Mouse (Mus musculus) ES-E14 (cell line): ENCODE data around the gene Zc3h10. TPM values are rescaled to one million over a fixed set of nuclear protein-coding genes. Genes with fewer than 3 reads are reported as not detected.

Experiments used
- DNase-seq: peaks from one replicate; pipeline ENCODE4 v3.0.0-alpha.2; 2013; ENCODE audit warnings: low read depth, low spot score
- H3K27ac ChIP-seq: 2 replicates; pipeline ENCODE4 v1.5.1; 2012; ENCODE audit warnings: low read depth, mild to moderate bottlenecking, low read length, moderate library complexity, mixed read lengths; ENCODE audit not compliant: poor library complexity, insufficient read depth, severe bottlenecking
- H3K36me3 ChIP-seq: 2 replicates; pipeline ENCODE4 v1.6.1; 2012; ENCODE audit warnings: mild to moderate bottlenecking, low read length, moderate library complexity, mixed read lengths; ENCODE audit not compliant: control insufficient read depth, poor library complexity, insufficient read depth, severe bottlenecking
- H3K4me1 ChIP-seq, 2 experiments: fragments of 150-350 bp in 1 of 2; sonication (generic) in 1 of 2; 2 replicates each; pipeline ENCODE4 v1.6.1; 2012; ENCODE audit warnings: low read length in 2 of 2, mild to moderate bottlenecking in 1 of 2, mixed read lengths in 1 of 2; ENCODE audit not compliant: control insufficient read depth in 2 of 2, insufficient read depth in 2 of 2, poor library complexity in 1 of 2
- H3K4me3 ChIP-seq, 2 experiments: fragments of 150-350 bp in 1 of 2; sonication (generic) in 1 of 2; 2 replicates each; pipeline ENCODE4 v1.5.1; 2012; ENCODE audit warnings: low read length in 2 of 2, low read depth in 1 of 2, mild to moderate bottlenecking in 1 of 2, mixed read lengths in 1 of 2; ENCODE audit not compliant: insufficient read depth in 1 of 2, poor library complexity in 1 of 2, severe bottlenecking in 1 of 2
- H3K9ac ChIP-seq: 2 replicates; pipeline ENCODE4 v1.6.1; 2012; ENCODE audit warnings: low read depth, mild to moderate bottlenecking, low read length, mixed read lengths; ENCODE audit not compliant: poor library complexity, insufficient read depth, severe bottlenecking
- H3K9me3 ChIP-seq: fragments of 150-350 bp; sonication (generic); 2 replicates; pipeline ENCODE4 v1.6.1; 2012; ENCODE audit warnings: low read depth, mild to moderate bottlenecking, low read length; ENCODE audit not compliant: control insufficient read depth, insufficient read depth
- CHD2 ChIP-seq: IDR thresholded peaks from 2 replicates; pipeline ENCODE4 v1.6.1; 2014; ENCODE audit warnings: mild to moderate bottlenecking, low read depth, low read length, inconsistent platforms
- HCFC1 ChIP-seq: IDR thresholded peaks from 2 replicates; pipeline ENCODE4 v1.6.1; 2012; ENCODE audit warnings: low read length, inconsistent platforms, borderline replicate concordance; ENCODE audit not compliant: insufficient read depth
- MAFK ChIP-seq: IDR thresholded peaks from 2 replicates; pipeline ENCODE4 v1.6.1; 2014; ENCODE audit warnings: mild to moderate bottlenecking, low read depth, low read length, inconsistent platforms; ENCODE audit not compliant: insufficient read depth
- ZC3H11A ChIP-seq: IDR thresholded peaks from 2 replicates; pipeline ENCODE4 v1.6.1; 2012; ENCODE audit warnings: low read depth, mild to moderate bottlenecking, inconsistent platforms, low read length, borderline replicate concordance
- ZNF384 ChIP-seq: IDR thresholded peaks from 2 replicates; pipeline ENCODE4 v1.6.1; 2012; ENCODE audit warnings: low read depth, low read length, inconsistent platforms
- in situ Hi-C, 2 experiments: fragments of 600-800 bp; cut with MboI; formaldehyde crosslinking; loops; one replicate each; pipeline ENCODE4 v1.15.1; 2025; ENCODE audit warnings: low sequenced_read_pairs in 2 of 2, inconsistent platforms in 1 of 2; ENCODE audit not compliant: unreplicated experiment in 2 of 2
- total RNA-seq: library from RNA; depleted of rRNA; stranded (reverse); fragments of 300-350 nt; gene quantifications from 2 replicates; pipeline ENCODE4 v1.2.3, GENCODE M21; 2012

Zc3h10 gene
- total RNA-seq, 1 experiment = 18.8 TPM

- no peak for TF ChIP-seq CHD2
- 0 out of 2 replicates have a peak, but pooled peaks have one; percentile 5 for TF ChIP-seq MAFK
- TF ChIP-seq HCFC1 = peak; percentile 42; the same call in 1 of the 2 replicates
- peak; percentile 76; the same call in 1 of the 2 replicates for TF ChIP-seq ZNF384
- TF ChIP-seq ZC3H11A = no peak
- peak; percentile 67 for DNase-seq
- Histone ChIP-seq H3K9ac (peak within 1 kb of the TSS; percentile 80), H3K4me3 (peak within 1 kb of the TSS; percentile 79 to 86), H3K4me1 (peaks cover 7 to 25% of the 10 kb centered on the region in 2 experiments), H3K27ac (peak within 1 kb of the TSS; percentile 94), H3K9me3 (no peaks in the 10 kb centered on the region), H3K36me3 (no peaks in the 10 kb centered on the region)
- in situ Hi-C loops = no loop called here
Observed at GRCm38 (mm10) chr10:128589464-128590192, 42.1 kb upstream of the Zc3h10 start, which contains the start of gene Erbb3. Gene Erbb3 (minus strand): TSS chr10:128589652.

GRCm38 (mm10) chr10:128588775-128589463, 41.3 kb upstream of the Zc3h10 start:
- Histone ChIP-seq H3K36me3 (no peaks in the 10 kb centered on the region), H3K9me3 (no peaks in the 10 kb centered on the region), H3K4me1 (peaks cover 7 to 28% of the 10 kb centered on the region in 2 experiments), H3K4me3 (peak overlapping the region; percentile 79 to 86), H3K9ac (peak overlapping the region; percentile 80), H3K27ac (peak overlapping the region; percentile 94; the same call in 1 of the 2 replicates)
- DNase-seq = no peak
- TF ChIP-seq HCFC1 (no peak), MAFK (no peak), ZC3H11A (no peak), CHD2 (no peak), ZNF384 (no peak)
- in situ Hi-C loops = no loop called here

GRCm38 (mm10) chr10:128588136-128588535, 40.6 kb upstream of the Zc3h10 start:
- H3K4me1 ChIP-seq = peaks cover 7 to 36% of the 10 kb centered on the region in 2 experiments
- no peak for DNase-seq
- H3K9ac ChIP-seq = no peak overlapping the region; the same call in 1 of the 2 replicates
- no peaks in the 10 kb centered on the region for H3K9me3 ChIP-seq
- TF ChIP-seq MAFK (no peak), ZC3H11A (no peak), ZNF384 (no peak), CHD2 (no peak), HCFC1 (no peak)
- peak overlapping the region in 1 of 2 experiments; percentile 79; a peak in 1 of 4 replicates for H3K4me3 ChIP-seq
- H3K36me3 ChIP-seq = peaks cover 2% of the 10 kb centered on the region; the same call in 1 of the 2 replicates
- no peak overlapping the region for H3K27ac ChIP-seq
- in situ Hi-C loops = no loop called here

GRCm38 (mm10) chr10:128587697-128588096, 40.1 kb upstream of the Zc3h10 start:
- in situ Hi-C loops = no loop called here
- no peaks in the 10 kb centered on the region for H3K9me3 ChIP-seq
- no peak for TF ChIP-seq ZNF384
- TF ChIP-seq MAFK = no peak
- no peak for TF ChIP-seq CHD2
- TF ChIP-seq HCFC1 = no peak
- no peak for TF ChIP-seq ZC3H11A
- no peak overlapping the region for H3K27ac ChIP-seq
- no peak overlapping the region; the same call in 1 of the 2 replicates for H3K9ac ChIP-seq
- peaks cover 7 to 36% of the 10 kb centered on the region in 2 experiments for H3K4me1 ChIP-seq
- peak overlapping the region in 1 of 2 experiments; percentile 6; a peak in 1 of 4 replicates for H3K4me3 ChIP-seq
- DNase-seq = no peak
- peaks cover 6% of the 10 kb centered on the region; the same call in 1 of the 2 replicates for H3K36me3 ChIP-seq
